Mouse (Mus musculus) kidney, embryonic 15.5 days (tissue): ENCODE measurements at regions not wholly inside any gene's neighbourhood (a gene's known extent, or its start where the extent isn't known, plus 50 kb on each side); places are given as distances from the start of the nearest gene placed in this dataset.

Source experiments
- ATAC-seq: fragments of 200-750 bp; cut with Nextera tagmentation; replicated peaks from 2 replicates; pipeline ENCODE4 v1.8.0; 2017; ENCODE audit warnings: moderate TSS enrichment; ENCODE audit not compliant: low FRiP score
- H3K27ac ChIP-seq: fragments of 300-500 bp; sonication (generic); 2 replicates; pipeline ENCODE4 v1.5.1; 2015; ENCODE audit warnings: mild to moderate bottlenecking, inconsistent platforms
- H3K27me3 ChIP-seq: fragments of 300-500 bp; sonication (generic); 2 replicates; pipeline ENCODE4 v1.6.1; 2015; ENCODE audit warnings: inconsistent platforms
- H3K36me3 ChIP-seq: fragments of 300-500 bp; sonication (generic); 2 replicates; pipeline ENCODE4 v1.6.1; 2015; ENCODE audit warnings: inconsistent platforms
- H3K4me1 ChIP-seq: fragments of 300-500 bp; sonication (generic); 2 replicates; pipeline ENCODE4 v1.6.1; 2015; ENCODE audit warnings: inconsistent platforms
- H3K4me2 ChIP-seq: fragments of 300-500 bp; sonication (generic); 2 replicates; pipeline ENCODE4 v1.6.1; 2015; ENCODE audit warnings: moderate library complexity, mild to moderate bottlenecking, inconsistent platforms
- H3K4me3 ChIP-seq: fragments of 300-500 bp; sonication (generic); replicated peaks from 2 replicates; pipeline ENCODE4 v1.5.1; 2015; ENCODE audit warnings: mild to moderate bottlenecking, inconsistent platforms
- H3K9ac ChIP-seq: fragments of 300-500 bp; sonication (generic); 2 replicates; pipeline ENCODE4 v1.6.1; 2015; ENCODE audit warnings: mild to moderate bottlenecking, inconsistent platforms
- H3K9me3 ChIP-seq: fragments of 300-500 bp; sonication (generic); replicated peaks from 2 replicates; pipeline ENCODE4 v1.6.1; 2016; ENCODE audit warnings: inconsistent platforms
- WGBS: fragments of 180-500 bp; shearing (Covaris S2); methylation state at CpG from one replicate; pipeline ENCODE4 v1.1.7; 2015; ENCODE audit warnings: mixed read lengths; 5-methylcytosine and 5-hydroxymethylcytosine counted together

- Histone ChIP-seq H3K36me3 (no peaks in the 10 kb centered on the region), H3K27ac (no peak overlapping the region), H3K27me3 (no peaks in the 10 kb centered on the region), H3K4me1 (0 out of 2 replicates have a peak, but pooled peaks cover 3% of the 10 kb centered on the region), H3K4me3 (no peak overlapping the region), H3K9me3 (no peaks in the 10 kb centered on the region), H3K4me2 (no peak overlapping the region), H3K9ac (no peak overlapping the region)
- ATAC-seq = no peak
- 86% methylated on average over 3 of the region's 3 CpGs for WGBS
Measured at GRCm38 (mm10) chr2:19714025-19714424, 56.5 kb downstream of the Otud1 start.

- no peaks in the 10 kb centered on the region for H3K36me3 ChIP-seq
- H3K27ac ChIP-seq = no peak overlapping the region
- H3K9ac ChIP-seq = no peak overlapping the region
- 19% methylated on average over 11 of the region's 11 CpGs for WGBS
- H3K4me2 ChIP-seq = peak overlapping the region; percentile 56
- 0 out of 2 replicates have a peak, but pooled peaks cover 3% of the 10 kb centered on the region for H3K4me1 ChIP-seq
- ATAC-seq = peak; percentile 88
- no peaks in the 10 kb centered on the region for H3K27me3 ChIP-seq
- peak overlapping the region; percentile 26 for H3K4me3 ChIP-seq
- no peaks in the 10 kb centered on the region for H3K9me3 ChIP-seq
Measured at GRCm38 (mm10) chr2:19715564-19716238, 58.1 kb downstream of the Otud1 start.

- Histone ChIP-seq H3K4me3 (no peak overlapping the region), H3K27ac (no peak overlapping the region), H3K36me3 (no peaks in the 10 kb centered on the region), H3K9ac (no peak overlapping the region), H3K27me3 (no peaks in the 10 kb centered on the region), H3K4me2 (no peak overlapping the region), H3K4me1 (0 out of 2 replicates have a peak, but pooled peaks cover 3% of the 10 kb centered on the region), H3K9me3 (no peaks in the 10 kb centered on the region)
- WGBS = 82% methylated on average over 5 of the region's 5 CpGs
- ATAC-seq = no peak
Measured at GRCm38 (mm10) chr2:19716388-19716787, 58.8 kb downstream of the Otud1 start.

- H3K4me1 ChIP-seq = no peaks in the 10 kb centered on the region
- H3K4me3 ChIP-seq = no peak overlapping the region
- no peak for ATAC-seq
- no peak overlapping the region for H3K9ac ChIP-seq
- H3K4me2 ChIP-seq = no peak overlapping the region
- no peaks in the 10 kb centered on the region for H3K9me3 ChIP-seq
- WGBS = 86% methylated on average over 6 of the region's 6 CpGs
- H3K36me3 ChIP-seq = no peaks in the 10 kb centered on the region
- H3K27ac ChIP-seq = no peak overlapping the region
- H3K27me3 ChIP-seq = no peaks in the 10 kb centered on the region
Measured at GRCm38 (mm10) chr2:19726085-19726484, 68.5 kb downstream of the Otud1 start.

- Histone ChIP-seq H3K4me2 (no peak overlapping the region), H3K27me3 (no peaks in the 10 kb centered on the region), H3K9ac (no peak overlapping the region), H3K36me3 (no peaks in the 10 kb centered on the region), H3K27ac (no peak overlapping the region), H3K9me3 (no peaks in the 10 kb centered on the region), H3K4me1 (no peaks in the 10 kb centered on the region), H3K4me3 (no peak overlapping the region)
- no peak for ATAC-seq
- 20% methylated on average over 9 of the region's 9 CpGs for WGBS
Measured at GRCm38 (mm10) chr2:19726904-19727303, 69.4 kb downstream of the Otud1 start.

GRCm38 (mm10) chr2:19732922-19733859, 75.6 kb downstream of the Otud1 start:
- Histone ChIP-seq H3K9ac (no peak overlapping the region), H3K36me3 (no peaks in the 10 kb centered on the region), H3K4me2 (no peak overlapping the region), H3K9me3 (no peaks in the 10 kb centered on the region), H3K27ac (peak overlapping the region; percentile 71), H3K4me1 (no peaks in the 10 kb centered on the region), H3K4me3 (no peak overlapping the region), H3K27me3 (no peaks in the 10 kb centered on the region)
- peak; percentile 75 for ATAC-seq
- 28% methylated on average over 12 of the region's 12 CpGs for WGBS

- no peaks in the 10 kb centered on the region for H3K9me3 ChIP-seq
- 71% methylated on average over 12 of the region's 12 CpGs for WGBS
- H3K9ac ChIP-seq = no peak overlapping the region
- no peaks in the 10 kb centered on the region for H3K4me1 ChIP-seq
- H3K27ac ChIP-seq = no peak overlapping the region
- no peaks in the 10 kb centered on the region for H3K27me3 ChIP-seq
- no peaks in the 10 kb centered on the region for H3K36me3 ChIP-seq
- H3K4me3 ChIP-seq = no peak overlapping the region
- no peak overlapping the region for H3K4me2 ChIP-seq
- no peak for ATAC-seq
Measured at GRCm38 (mm10) chr2:19734164-19734870, 76.8 kb downstream of the Otud1 start.

GRCm38 (mm10) chr2:19741508-19741907, 84.0 kb downstream of the Otud1 start:
- no peak overlapping the region for H3K4me2 ChIP-seq
- no peaks in the 10 kb centered on the region for H3K9me3 ChIP-seq
- H3K9ac ChIP-seq = no peak overlapping the region
- no peak overlapping the region for H3K27ac ChIP-seq
- H3K4me3 ChIP-seq = no peak overlapping the region
- no peaks in the 10 kb centered on the region for H3K27me3 ChIP-seq
- H3K4me1 ChIP-seq = no peaks in the 10 kb centered on the region
- no peaks in the 10 kb centered on the region for H3K36me3 ChIP-seq
- no peak for ATAC-seq

GRCm38 (mm10) chr2:19743467-19743866, 85.9 kb downstream of the Otud1 start:
- H3K27ac ChIP-seq = no peak overlapping the region
- H3K36me3 ChIP-seq = no peaks in the 10 kb centered on the region
- 79% methylated on average over 4 of the region's 4 CpGs for WGBS
- H3K9me3 ChIP-seq = no peaks in the 10 kb centered on the region
- no peak overlapping the region for H3K4me3 ChIP-seq
- no peak overlapping the region for H3K9ac ChIP-seq
- ATAC-seq = no peak
- H3K4me2 ChIP-seq = no peak overlapping the region
- H3K4me1 ChIP-seq = no peaks in the 10 kb centered on the region
- H3K27me3 ChIP-seq = no peaks in the 10 kb centered on the region

- Histone ChIP-seq H3K4me3 (no peak overlapping the region), H3K4me2 (no peak overlapping the region), H3K4me1 (no peaks in the 10 kb centered on the region), H3K9me3 (no peaks in the 10 kb centered on the region), H3K27ac (no peak overlapping the region), H3K36me3 (no peaks in the 10 kb centered on the region), H3K27me3 (no peaks in the 10 kb centered on the region), H3K9ac (no peak overlapping the region)
- WGBS = 90% methylated on average over 2 of the region's 2 CpGs
- ATAC-seq = no peak
Measured at GRCm38 (mm10) chr2:19744986-19745660, 87.6 kb downstream of the Otud1 start.

- WGBS = 89% methylated on average over 11 of the region's 11 CpGs
- Histone ChIP-seq H3K27me3 (no peaks in the 10 kb centered on the region), H3K9me3 (no peaks in the 10 kb centered on the region), H3K27ac (no peak overlapping the region), H3K4me1 (no peaks in the 10 kb centered on the region), H3K36me3 (no peaks in the 10 kb centered on the region), H3K4me2 (no peak overlapping the region), H3K4me3 (no peak overlapping the region), H3K9ac (no peak overlapping the region)
- ATAC-seq = no peak
Measured at GRCm38 (mm10) chr2:19752753-19753152, 95.2 kb downstream of the Otud1 start.
